In genomic region chr7:62345411-62345810, GRCm38 (mm10) we compare ENCODE assay signal across 20 mouse cellular contexts. TPM values are rescaled to one million over a fixed set of nuclear protein-coding genes. Genes with fewer than 3 reads are reported as not detected.
DNase-seq lines count a peak whose midpoint lies in the region; ATAC-seq and TF ChIP-seq lines count a peak whose summit lies in the region.
"Had no signal": no experiment of that assay in that cellular context is flagged by ENCODE, and none has a peak within 500 bp of the region (broad histone marks: within the 10 kb centered on the region; RNA-seq: fewer than 3 reads in every experiment).

No protein-coding gene starts in this region.

- no peak overlapping the region for H3K4me3 ChIP-seq in limb, embryonic 14.5 days (replicated peaks; ENCODE audit: low read length)
- H3K4me3 ChIP-seq in limb, embryonic 10.5 days, result no peak overlapping the region
- H3K4me3 ChIP-seq: forebrain, embryonic 15.5 days; heart, adult 2 months; heart, embryonic 12.5 days; hindbrain, embryonic 15.5 days had no signal

- no peaks in the 10 kb centered on the region for H3K9me3 ChIP-seq in limb, embryonic 14.5 days (ENCODE audit: control insufficient read depth, low read length)
- no peaks in the 10 kb centered on the region; the same call in 1 of the 2 replicates for H3K9me3 ChIP-seq in limb, embryonic 10.5 days (replicated peaks)
- H3K9me3 ChIP-seq: forebrain, embryonic 15.5 days; hindbrain, embryonic 15.5 days had no signal

- peak; percentile 66 for DNase-seq in limb, embryonic 14.5 days (ENCODE audit: low spot score)
- no peak for DNase-seq in limb, embryonic 10.5 days (ENCODE audit: low spot score)
- DNase-seq in adipocyte (ENCODE audit: low spot score), result peak; percentile 34
- DNase-seq in skeletal muscle tissue, adult 2 months (ENCODE audit: low read depth, low spot score), result peak; percentile 41
- no peak for DNase-seq in urinary bladder, postnatal 25 days (ENCODE audit: low spot score)
- DNase-seq in T-cell, adult 2 months (ENCODE audit: low spot score), result no peak
- DNase-seq: adrenal gland, adult 2 months; adrenal gland, postnatal 25 days; B cell, adult 2 months; cerebellum, adult 18-20 months; cerebellum, adult 9-11 months; heart, adult 2 months had no signal

- no peak overlapping the region for H3K27ac ChIP-seq in limb, embryonic 14.5 days (replicated peaks; ENCODE audit: low read depth, low read length)
- H3K27ac ChIP-seq in limb, embryonic 10.5 days, result no peak overlapping the region
- H3K27ac ChIP-seq: forebrain, embryonic 15.5 days; heart, adult 2 months; hindbrain, embryonic 15.5 days had no signal

- no peaks in the 10 kb centered on the region for H3K27me3 ChIP-seq in limb, embryonic 14.5 days (ENCODE audit: control insufficient read depth, insufficient read depth, low read length)
- H3K27me3 ChIP-seq in limb, embryonic 10.5 days (ENCODE audit: low read depth, poor library complexity, severe bottlenecking), result no peaks in the 10 kb centered on the region
- H3K27me3 ChIP-seq: forebrain, embryonic 15.5 days; heart, embryonic 12.5 days; hindbrain, embryonic 15.5 days had no signal

- WGBS in limb, embryonic 14.5 days, result 11% methylated on average over 1 of the region's 1 CpGs
- WGBS in limb, embryonic 10.5 days, result 32% methylated on average over 1 of the region's 1 CpGs

- H3K4me2 ChIP-seq in limb, embryonic 14.5 days (replicated peaks; ENCODE audit: low read depth, low read length, severe bottlenecking), result no peak overlapping the region
- H3K4me2 ChIP-seq: forebrain, embryonic 15.5 days; heart, embryonic 12.5 days; hindbrain, embryonic 15.5 days had no signal

- no peaks in the 10 kb centered on the region for H3K4me1 ChIP-seq in limb, embryonic 14.5 days (ENCODE audit: control insufficient read depth, insufficient read depth, low read length)
- peaks cover 6% of the 10 kb centered on the region for H3K4me1 ChIP-seq in limb, embryonic 10.5 days

- H3K36me3 ChIP-seq in limb, embryonic 14.5 days (ENCODE audit: control insufficient read depth, insufficient read depth, low read length), result no peaks in the 10 kb centered on the region
- H3K36me3 ChIP-seq in limb, embryonic 10.5 days, result no peaks in the 10 kb centered on the region
- H3K36me3 ChIP-seq: forebrain, embryonic 15.5 days; G1E; heart, embryonic 12.5 days; hindbrain, embryonic 15.5 days had no signal

- H3K9ac ChIP-seq in limb, embryonic 14.5 days (ENCODE audit: low read depth, low read length, severe bottlenecking), result no peak overlapping the region
- H3K9ac ChIP-seq: forebrain, embryonic 15.5 days; heart, embryonic 12.5 days; hindbrain, embryonic 15.5 days had no signal

- no peak for ATAC-seq in limb, embryonic 14.5 days (ENCODE audit: low FRiP score, low read depth)
- ATAC-seq: activated CD4-positive, CD25-positive, alpha-beta regulatory T cell, adult 4 months; CD4-positive, CD25-positive, alpha-beta regulatory T cell, adult 4 months; forebrain, embryonic 15.5 days; intestine, embryonic 16.5 days had no signal

- no peak for TF ChIP-seq POLR2A in limb, embryonic 14.5 days (IDR thresholded peaks at IDR 0.05; ENCODE audit: borderline replicate concordance, extremely low read depth, insufficient read depth, insufficient read length)

RNA-seq across cellular contexts. Expression of gene Ndn, which starts 1.0 kb away (rescaled TPM):
- polyA plus RNA-seq in limb, embryonic 14.5 days (2012; rRNA removed), result 103 and 109 TPM in 2 replicates
- polyA plus RNA-seq in limb, embryonic 14.5 days (2014; fragmentation: Nextera tagmentation; extraction: Ambion mirVana), result 121 and 139 TPM in 2 replicates
- 75.0 and 87.0 TPM in 2 replicates for polyA plus RNA-seq in limb, embryonic 10.5 days (2016; fragmentation: Nextera tagmentation; extraction: Ambion mirVana)
- polyA plus RNA-seq: CD4-positive, CD25-positive, alpha-beta regulatory T cell, adult 4 months had no signal

RNA-seq across cellular contexts. Expression of gene Magel2, which starts 31.4 kb away (rescaled TPM):
- 35.7 and 49.9 TPM in 2 replicates for polyA plus RNA-seq in limb, embryonic 14.5 days (2012; rRNA removed)
- 5.5 and 7.2 TPM in 2 replicates for polyA plus RNA-seq in limb, embryonic 14.5 days (2014; fragmentation: Nextera tagmentation; extraction: Ambion mirVana)
- 4.2 and 4.3 TPM in 2 replicates for polyA plus RNA-seq in limb, embryonic 10.5 days (2016; fragmentation: Nextera tagmentation; extraction: Ambion mirVana)
- polyA plus RNA-seq: activated CD4-positive, CD25-positive, alpha-beta regulatory T cell, adult 4 months; CD4-positive, CD25-positive, alpha-beta regulatory T cell, adult 4 months; G1E; gonadal fat pad, adult 2 months had no signal

Comparison
In these comparisons a context has a peak if more than half of its experiments do, and no peak if none do; other contexts are left out.
1. DNase-seq: peak in limb, embryonic 14.5 days (single experiment), adipocyte (single experiment) and skeletal muscle tissue, adult 2 months (single experiment); none in limb, embryonic 10.5 days (single experiment), urinary bladder, postnatal 25 days (single experiment) and T-cell, adult 2 months (single experiment).